Mouse (Mus musculus): Measurements from ENCODE around the gene Lin7c. TPM values are rescaled to one million over a fixed set of nuclear protein-coding genes. Genes with fewer than 3 reads are reported as not detected.

Gene Lin7c
- polyA plus RNA-seq, 1 experiment from 2014 or later: 37.1 TPM

GRCm38 (mm10) chr2:109913241-109913640 lies 22.6 kb downstream of the Lin7c start:
- TF ChIP-seq CTCF (IDR thresholded peaks at IDR 0.05; ENCODE audit: low read depth): no peak
- Histone ChIP-seq H3K27ac (ENCODE audit: low read depth, low read length) (no peak overlapping the region), H3K4me2 (replicated peaks; ENCODE audit: low read depth) (no peak overlapping the region), H3K27me3 (replicated peaks; ENCODE audit: control insufficient read depth, insufficient read depth, low read length) (no peaks in the 10 kb centered on the region), H3K9me3 (ENCODE audit: control insufficient read depth) (no peaks in the 10 kb centered on the region), H3K4me3 (ENCODE audit: low read depth, low read length) (no peak overlapping the region), H3K36me3 (ENCODE audit: control insufficient read depth, insufficient read depth) (no peaks in the 10 kb centered on the region), H3K9ac (ENCODE audit: low read depth, low read length) (no peak overlapping the region), H3K4me1 (replicated peaks; ENCODE audit: control insufficient read depth, insufficient read depth, low read length) (no peaks in the 10 kb centered on the region)
- ATAC-seq: no peak
- 69% methylated on average over 8 of the region's 8 CpGs for WGBS

- no peak overlapping the region for H3K27ac ChIP-seq (ENCODE audit: low read depth, low read length)
- no peaks in the 10 kb centered on the region for H3K27me3 ChIP-seq (replicated peaks; ENCODE audit: control insufficient read depth, insufficient read depth, low read length)
- TF ChIP-seq CTCF (IDR thresholded peaks at IDR 0.05; ENCODE audit: low read depth): no peak
- no peak overlapping the region for H3K9ac ChIP-seq (ENCODE audit: low read depth, low read length)
- ATAC-seq: no peak
- no peaks in the 10 kb centered on the region for H3K9me3 ChIP-seq (ENCODE audit: control insufficient read depth)
- no peak overlapping the region for H3K4me3 ChIP-seq (ENCODE audit: low read depth, low read length)
- no peaks in the 10 kb centered on the region for H3K36me3 ChIP-seq (ENCODE audit: control insufficient read depth, insufficient read depth)
- no peak overlapping the region for H3K4me2 ChIP-seq (replicated peaks; ENCODE audit: low read depth)
- 0 out of 2 replicates have a peak, but pooled peaks cover 2% of the 10 kb centered on the region for H3K4me1 ChIP-seq (replicated peaks; ENCODE audit: control insufficient read depth, insufficient read depth, low read length)
Observed at GRCm38 (mm10) chr2:109914601-109915000, 23.9 kb downstream of the Lin7c start.

GRCm38 (mm10) chr2:109916782-109917495 lies 26.3 kb downstream of the Lin7c start:
- Histone ChIP-seq H3K4me2 (replicated peaks; ENCODE audit: low read depth) (peak overlapping the region; percentile 71), H3K27me3 (replicated peaks; ENCODE audit: control insufficient read depth, insufficient read depth, low read length) (no peaks in the 10 kb centered on the region), H3K36me3 (ENCODE audit: control insufficient read depth, insufficient read depth) (no peaks in the 10 kb centered on the region), H3K9me3 (ENCODE audit: control insufficient read depth) (no peaks in the 10 kb centered on the region), H3K4me3 (ENCODE audit: low read depth, low read length) (peak overlapping the region; percentile 90), H3K9ac (ENCODE audit: low read depth, low read length) (no peak overlapping the region), H3K27ac (ENCODE audit: low read depth, low read length) (no peak overlapping the region), H3K4me1 (replicated peaks; ENCODE audit: control insufficient read depth, insufficient read depth, low read length) (peaks cover 7% of the 10 kb centered on the region; the same call in 1 of the 2 replicates)
- TF ChIP-seq CTCF (IDR thresholded peaks at IDR 0.05; ENCODE audit: low read depth): no peak
- 6% methylated on average over 11 of the region's 11 CpGs for WGBS
- ATAC-seq: no peak

GRCm38 (mm10) chr2:109917496-109918413 lies 27.1 kb downstream of the Lin7c start, which contains the start of gene Lgr4:
TSS of gene Lgr4 (plus strand) at chr2:109917647.
- Histone ChIP-seq H3K27me3 (replicated peaks; ENCODE audit: control insufficient read depth, insufficient read depth, low read length) (no peaks in the 10 kb centered on the region), H3K4me1 (replicated peaks; ENCODE audit: control insufficient read depth, insufficient read depth, low read length) (peaks cover 7% of the 10 kb centered on the region; the same call in 1 of the 2 replicates), H3K27ac (ENCODE audit: low read depth, low read length) (peak within 1 kb of the TSS; percentile 98), H3K9me3 (ENCODE audit: control insufficient read depth) (no peaks in the 10 kb centered on the region), H3K4me3 (ENCODE audit: low read depth, low read length) (peak within 1 kb of the TSS; percentile 90), H3K4me2 (replicated peaks; ENCODE audit: low read depth) (peak within 1 kb of the TSS; percentile 71), H3K9ac (ENCODE audit: low read depth, low read length) (peak within 1 kb of the TSS; percentile 94), H3K36me3 (ENCODE audit: control insufficient read depth, insufficient read depth) (no peaks in the 10 kb centered on the region)
- TF ChIP-seq CTCF (IDR thresholded peaks at IDR 0.05; ENCODE audit: low read depth): peak; percentile 32
- WGBS: under 1% methylated on average over 105 of the region's 111 CpGs
- peak; percentile 99 for ATAC-seq

- peak overlapping the region; percentile 71 for H3K4me2 ChIP-seq (replicated peaks; ENCODE audit: low read depth)
- H3K27ac ChIP-seq (ENCODE audit: low read depth, low read length): peak overlapping the region; percentile 98; the same call in 1 of the 2 replicates
- 7% methylated on average over 22 of the region's 22 CpGs for WGBS
- H3K36me3 ChIP-seq (ENCODE audit: control insufficient read depth, insufficient read depth): no peaks in the 10 kb centered on the region
- ATAC-seq: no peak
- peaks cover 7% of the 10 kb centered on the region; the same call in 1 of the 2 replicates for H3K4me1 ChIP-seq (replicated peaks; ENCODE audit: control insufficient read depth, insufficient read depth, low read length)
- H3K27me3 ChIP-seq (replicated peaks; ENCODE audit: control insufficient read depth, insufficient read depth, low read length): no peaks in the 10 kb centered on the region
- peak overlapping the region; percentile 94 for H3K9ac ChIP-seq (ENCODE audit: low read depth, low read length)
- H3K9me3 ChIP-seq (ENCODE audit: control insufficient read depth): no peaks in the 10 kb centered on the region
- no peak for TF ChIP-seq CTCF (IDR thresholded peaks at IDR 0.05; ENCODE audit: low read depth)
- peak overlapping the region; percentile 90 for H3K4me3 ChIP-seq (ENCODE audit: low read depth, low read length)
Observed at GRCm38 (mm10) chr2:109918592-109919262, 28.1 kb downstream of the Lin7c start.
